Mouse (Mus musculus): ENCODE results near the gene Zfp688.
A peak's percentile ranks its signal among the peaks of the same experiment; 100 is the strongest.
"Not testable (repeated sequence)": the region's sequence is repeated elsewhere in the genome, so short reads cannot be mapped to it uniquely, and the experiment has no call there.

Gene Zfp688

DNA sequence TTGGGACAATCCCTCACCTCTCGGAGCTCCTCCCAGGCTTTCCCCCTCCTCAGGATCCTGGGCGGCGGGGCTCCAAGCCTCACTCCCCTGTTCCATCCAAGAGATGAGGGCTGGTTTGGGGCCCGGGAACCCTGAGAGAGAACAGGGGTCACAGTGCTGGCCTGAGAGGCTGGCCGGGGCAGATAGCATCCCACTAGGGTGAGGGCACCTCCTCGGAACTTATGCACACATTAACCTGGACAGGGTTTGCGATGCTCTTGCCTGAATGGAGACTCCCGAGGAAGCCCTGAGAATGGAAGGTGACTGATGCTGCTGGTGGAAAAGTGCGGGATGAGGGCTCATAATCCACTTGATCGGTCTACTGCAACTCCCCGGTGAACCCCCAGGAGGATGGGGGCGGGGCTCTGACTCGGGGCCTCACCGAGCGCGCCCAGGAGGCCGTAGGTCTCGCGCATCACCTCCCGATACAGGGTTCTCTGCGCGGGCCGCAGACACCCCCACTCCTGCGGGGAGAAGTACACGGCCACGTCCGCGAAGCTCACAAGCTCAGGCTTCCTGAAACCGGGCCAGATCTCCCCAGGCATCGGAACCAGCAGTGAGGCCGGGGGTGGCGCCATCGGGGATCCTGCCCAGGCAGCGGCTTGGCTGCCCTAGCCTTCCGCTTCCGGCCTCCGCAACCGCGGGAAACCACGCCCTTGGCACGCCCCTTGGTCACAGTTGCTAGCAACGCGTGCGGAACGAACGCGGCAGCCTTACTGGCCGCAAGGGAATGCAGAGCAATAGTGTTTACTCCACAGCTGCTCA is at the start of gene Zfp688:
Gene Zfp688 (minus strand): TSS at position 681 of the 804 bp plus-strand sequence.
- peak; percentile 95 to 96 for DNase-seq (ENCODE audit: low spot score in 2 of 2)

DNA sequence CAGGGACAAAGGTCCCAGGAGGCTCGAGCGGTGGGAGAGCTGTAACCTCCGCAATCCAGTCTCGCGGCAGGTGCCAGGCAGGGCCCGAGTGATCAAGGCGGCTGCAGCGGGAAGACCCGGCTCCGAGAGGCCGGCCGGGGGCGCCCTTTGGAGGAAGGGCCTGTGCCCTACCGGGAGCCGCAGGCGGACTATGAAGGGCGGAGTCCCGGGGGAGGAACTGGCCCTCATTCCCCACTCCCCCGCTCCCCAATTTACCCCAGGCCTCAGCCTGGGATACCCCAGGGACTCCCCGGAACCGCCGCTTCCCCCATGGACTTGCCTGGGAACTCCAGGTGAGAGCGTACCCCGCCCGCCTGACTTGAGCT is 49.8 kb upstream of the Zfp688 start:
- peak; percentile 46 to 54 for DNase-seq (ENCODE audit: low spot score in 2 of 2)

DNA sequence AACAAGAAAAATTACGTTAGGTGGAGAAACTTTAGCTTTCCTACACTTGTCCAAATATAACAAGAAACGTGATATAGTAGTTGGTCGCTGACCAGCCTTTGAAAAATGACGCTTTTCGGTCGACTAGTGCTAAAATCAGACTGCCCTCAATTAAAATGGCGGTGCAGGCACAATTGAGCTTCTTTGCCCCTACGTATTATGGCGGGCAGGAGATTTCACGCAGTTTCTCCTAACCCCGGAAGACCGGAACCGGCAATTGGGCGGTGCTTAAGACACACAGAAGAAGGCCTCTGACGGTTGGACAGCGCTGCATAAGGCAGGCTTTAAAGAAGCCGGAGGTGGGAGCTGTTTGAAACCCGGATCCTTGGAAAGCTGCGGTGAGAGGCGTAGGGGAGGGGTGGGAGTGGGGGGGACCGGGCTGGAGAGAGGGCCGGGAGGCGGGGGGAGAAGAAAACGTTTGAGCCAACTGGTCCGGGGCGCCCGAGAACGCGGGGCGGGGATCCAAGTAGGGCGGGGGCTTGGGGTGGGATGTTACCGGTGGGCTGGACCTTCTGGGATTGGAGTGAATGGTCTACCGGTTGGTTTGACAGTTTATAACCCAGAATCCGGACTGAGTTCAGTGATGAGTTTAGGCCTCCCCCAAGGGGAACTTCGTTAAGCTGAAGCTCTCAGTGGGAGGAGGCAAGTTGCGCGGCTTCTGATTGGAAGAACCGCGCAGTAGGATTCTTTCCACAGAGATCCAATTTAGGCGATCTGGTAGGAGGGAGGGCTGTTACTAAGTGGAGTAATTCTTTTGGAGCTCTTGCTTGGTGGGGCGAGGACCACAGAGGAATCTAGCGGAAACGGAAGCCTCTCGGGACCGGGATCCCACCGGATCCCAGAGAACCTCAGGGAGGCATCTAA is 49.1 kb upstream of the Zfp688 start:
- peak; percentile 93 to 96 for DNase-seq (ENCODE audit: low spot score in 2 of 2)

DNA sequence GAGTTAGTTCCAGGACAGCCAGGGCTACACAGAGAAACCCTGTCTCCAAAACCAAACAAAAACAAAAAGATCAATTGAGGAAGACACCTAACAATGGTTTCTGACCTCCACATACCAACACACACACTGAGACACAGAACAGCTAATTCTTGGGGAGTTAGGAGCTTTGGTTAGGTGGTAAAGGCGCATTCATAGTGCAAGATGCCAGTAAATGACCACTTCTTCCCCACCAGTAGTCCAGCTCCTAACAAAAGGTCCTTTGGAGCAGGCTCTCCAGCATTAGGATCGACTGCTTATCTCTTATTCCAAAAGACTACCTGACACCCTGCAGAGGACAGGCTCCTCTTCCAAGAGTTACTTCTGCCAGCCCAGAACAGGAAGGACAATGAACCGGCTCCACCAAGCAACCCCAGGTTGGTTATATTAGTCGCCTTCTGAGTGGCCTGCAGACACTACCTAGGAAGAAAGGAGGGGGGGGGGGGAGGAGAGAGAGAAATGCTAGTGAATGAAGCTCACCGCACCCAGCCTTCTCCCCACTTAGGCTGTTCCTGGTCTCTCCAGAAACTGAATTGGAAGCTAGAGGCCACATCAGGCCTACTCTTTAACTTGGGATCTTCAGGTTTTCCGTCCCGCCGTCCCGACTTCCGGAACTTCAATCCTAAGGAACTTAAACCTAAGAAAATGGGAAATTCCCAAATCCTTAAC is 48.3 kb upstream of the Zfp688 start:
- peak in 1 of 2 experiments; percentile 27 for DNase-seq (ENCODE audit: low spot score in 2 of 2)

DNA sequence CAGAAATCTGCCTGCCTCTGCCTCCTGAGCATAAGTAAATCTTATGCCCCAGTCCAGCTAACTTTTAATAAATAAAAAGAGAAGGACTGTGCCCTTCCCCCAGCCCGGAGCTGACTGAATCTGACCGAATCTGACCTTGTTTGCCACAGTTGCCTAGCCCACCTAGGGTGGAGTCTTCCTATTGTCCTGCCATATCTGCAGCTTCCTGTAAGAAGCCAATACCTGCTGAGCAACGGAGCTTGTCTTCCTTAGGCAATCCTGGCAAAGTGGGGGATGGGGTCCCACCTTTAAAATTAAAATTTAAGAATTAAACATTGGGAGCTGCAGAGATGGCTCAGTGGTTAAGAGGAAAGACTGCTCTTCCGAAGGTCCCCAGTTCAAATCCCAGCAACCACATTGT is 44.7 kb upstream of the Zfp688 start:
- no peak for DNase-seq (ENCODE audit: low spot score in 2 of 2)

DNA sequence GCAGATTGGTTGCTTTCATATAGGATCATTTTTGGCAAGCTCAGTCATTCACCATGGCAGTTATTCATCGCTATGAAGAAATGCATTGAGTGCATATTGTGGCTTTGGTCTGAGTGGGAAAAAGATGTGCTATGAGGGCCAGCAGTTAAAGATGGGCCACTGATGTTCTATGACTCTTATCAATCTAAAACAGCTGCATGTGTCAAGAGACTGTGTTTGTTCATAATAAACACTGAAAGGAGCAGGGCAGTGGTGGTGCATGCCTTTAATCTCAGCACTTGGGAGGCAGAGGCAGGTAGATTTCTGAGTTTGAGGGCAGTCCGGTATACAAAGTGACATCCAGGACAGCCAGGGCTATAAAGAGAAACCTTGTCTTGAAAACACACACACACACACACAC is 43.8 kb upstream of the Zfp688 start:
- DNase-seq (ENCODE audit: low spot score in 2 of 2): not testable (repeated sequence)

DNA sequence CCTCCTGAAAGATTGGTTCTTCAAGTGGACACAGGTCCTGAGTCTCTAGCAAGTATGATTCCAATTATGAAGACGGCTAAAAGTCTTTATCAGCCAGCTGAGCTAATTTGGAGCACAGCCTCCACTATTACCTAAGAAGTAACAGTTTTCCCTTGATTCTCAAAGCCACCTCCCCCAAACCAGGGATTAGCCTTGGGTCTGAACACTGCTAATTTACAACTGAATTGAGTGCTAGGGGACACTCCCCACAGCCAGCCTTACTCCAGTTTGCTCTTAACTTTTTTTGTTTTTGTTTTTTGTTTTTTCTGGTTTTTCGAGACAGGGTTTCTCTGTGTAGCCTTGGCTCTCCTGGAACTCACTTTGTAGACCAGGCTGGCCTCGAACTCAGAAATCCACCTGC is 43.3 kb upstream of the Zfp688 start:
- DNase-seq (ENCODE audit: low spot score in 2 of 2): no peak

DNA sequence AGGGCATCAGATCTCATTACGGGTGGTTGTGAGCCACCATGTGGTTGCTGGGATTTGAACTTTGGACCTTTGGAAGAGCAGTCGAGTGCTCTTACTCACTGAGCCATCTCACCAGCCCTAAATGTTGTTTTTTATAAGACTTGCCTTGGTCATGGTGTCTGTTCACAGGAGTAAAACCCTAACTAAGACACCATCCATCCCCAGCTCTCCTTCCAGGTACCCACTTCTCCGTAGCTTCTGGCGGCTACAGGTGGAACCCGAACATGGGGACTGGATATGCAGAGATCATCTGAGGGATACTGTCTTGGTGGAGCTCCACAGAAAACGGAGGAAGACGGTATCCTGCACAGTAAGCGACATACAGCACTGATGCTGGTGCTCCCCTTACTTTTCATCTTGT is 37.4 kb upstream of the Zfp688 start, which contains the start of gene Prr14:
Gene Prr14 (plus strand): TSS at position 301 of the 400 bp plus-strand sequence.
- not testable (repeated sequence) for DNase-seq (ENCODE audit: low spot score in 2 of 2)

DNA sequence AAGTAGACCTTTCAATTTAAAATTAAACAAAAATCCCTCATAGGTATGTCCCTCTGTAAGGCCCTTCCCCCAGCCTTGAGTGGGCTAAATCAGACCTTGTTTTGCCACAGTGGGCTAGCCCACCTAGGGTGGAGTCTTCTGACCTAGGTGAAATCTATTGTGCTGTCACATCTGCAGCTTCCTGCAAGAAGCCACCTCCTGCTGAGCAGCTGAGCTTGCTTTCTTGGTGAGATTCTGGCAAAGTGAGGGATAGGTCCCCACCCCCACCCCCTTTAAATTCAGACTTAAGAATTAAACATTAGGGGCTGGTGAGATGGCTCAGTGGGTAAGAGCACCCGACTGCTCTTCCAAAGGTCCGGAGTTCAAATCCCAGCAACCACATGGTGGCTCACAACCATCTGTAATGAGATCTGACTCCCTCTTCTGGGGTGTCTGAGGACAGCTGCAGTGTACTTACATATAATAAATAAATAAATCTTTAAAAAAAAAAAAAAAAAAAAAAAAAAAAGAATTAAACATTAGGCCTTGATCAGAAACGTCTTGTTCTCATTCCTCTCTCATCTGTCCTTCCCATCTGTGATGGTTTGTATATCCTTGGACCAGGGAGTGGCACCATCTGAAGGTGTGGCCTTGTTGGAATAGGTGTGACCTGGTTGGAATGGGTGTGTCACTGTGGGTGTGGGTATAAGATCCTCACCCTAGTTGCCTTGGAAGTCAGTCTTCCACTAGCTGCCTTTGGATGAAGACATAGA is 36.7 kb upstream of the Zfp688 start:
- not testable (repeated sequence) for DNase-seq (ENCODE audit: low spot score in 2 of 2)

DNA sequence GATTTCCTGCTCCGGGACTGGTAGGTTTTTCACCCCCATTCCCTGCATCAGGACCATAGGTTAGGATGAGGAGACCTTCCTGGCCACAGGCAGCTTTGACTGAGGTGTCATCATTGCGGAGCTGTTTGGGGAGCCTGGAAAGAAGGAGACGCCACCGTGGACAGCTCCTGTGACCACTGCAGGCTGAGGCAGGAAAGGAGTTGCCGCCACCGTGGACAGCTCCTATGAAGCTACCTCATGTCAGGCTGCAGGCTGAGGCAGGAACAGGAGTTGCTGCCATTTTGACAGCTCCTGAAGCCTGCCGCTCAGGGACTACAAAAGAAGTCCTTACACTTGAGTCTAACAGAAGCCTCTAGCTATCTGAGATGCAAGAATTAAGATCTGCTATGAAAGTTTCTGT is 33.0 kb upstream of the Zfp688 start:
- DNase-seq (ENCODE audit: low spot score in 2 of 2): no peak

DNA sequence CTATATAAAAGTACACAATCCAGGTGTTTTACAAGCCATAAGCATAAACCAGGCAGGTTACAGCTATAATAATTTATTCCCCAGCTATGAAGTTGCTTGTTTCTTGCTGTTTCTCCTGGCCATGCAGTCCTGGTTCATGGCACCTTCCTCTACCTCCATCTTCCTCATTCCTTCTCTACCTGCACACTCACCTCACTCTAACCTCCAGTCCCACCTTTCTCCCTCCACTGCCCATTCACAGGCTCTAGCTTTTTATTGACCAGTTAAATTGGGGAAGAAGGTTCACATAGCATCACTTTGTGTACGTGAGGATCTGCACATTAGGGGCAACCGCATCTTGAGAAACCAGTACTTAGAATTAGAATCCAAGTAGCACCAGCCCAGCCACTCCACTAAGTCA is 31.2 kb upstream of the Zfp688 start:
- DNase-seq (ENCODE audit: low spot score in 2 of 2): no peak

DNA sequence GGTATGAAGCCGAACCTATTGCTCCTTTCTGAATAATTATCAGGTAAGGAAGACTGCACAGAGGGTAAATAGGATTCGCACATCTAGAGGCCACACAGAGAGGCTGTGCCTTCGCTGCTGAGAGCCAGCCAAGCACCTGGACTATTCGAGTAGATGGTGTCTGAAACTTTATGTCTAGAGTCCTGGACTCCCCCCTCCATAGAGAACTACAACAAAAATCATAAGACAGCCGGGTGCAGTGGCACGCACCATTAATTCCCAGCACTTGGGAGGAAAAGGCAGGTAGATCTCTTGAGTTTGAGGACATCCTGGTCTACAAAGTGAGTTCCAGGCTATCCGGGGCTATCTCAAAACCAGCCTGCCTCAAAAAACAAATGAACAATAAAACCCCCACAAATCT is 28.1 kb upstream of the Zfp688 start:
- no peak for DNase-seq (ENCODE audit: low spot score in 2 of 2)

DNA sequence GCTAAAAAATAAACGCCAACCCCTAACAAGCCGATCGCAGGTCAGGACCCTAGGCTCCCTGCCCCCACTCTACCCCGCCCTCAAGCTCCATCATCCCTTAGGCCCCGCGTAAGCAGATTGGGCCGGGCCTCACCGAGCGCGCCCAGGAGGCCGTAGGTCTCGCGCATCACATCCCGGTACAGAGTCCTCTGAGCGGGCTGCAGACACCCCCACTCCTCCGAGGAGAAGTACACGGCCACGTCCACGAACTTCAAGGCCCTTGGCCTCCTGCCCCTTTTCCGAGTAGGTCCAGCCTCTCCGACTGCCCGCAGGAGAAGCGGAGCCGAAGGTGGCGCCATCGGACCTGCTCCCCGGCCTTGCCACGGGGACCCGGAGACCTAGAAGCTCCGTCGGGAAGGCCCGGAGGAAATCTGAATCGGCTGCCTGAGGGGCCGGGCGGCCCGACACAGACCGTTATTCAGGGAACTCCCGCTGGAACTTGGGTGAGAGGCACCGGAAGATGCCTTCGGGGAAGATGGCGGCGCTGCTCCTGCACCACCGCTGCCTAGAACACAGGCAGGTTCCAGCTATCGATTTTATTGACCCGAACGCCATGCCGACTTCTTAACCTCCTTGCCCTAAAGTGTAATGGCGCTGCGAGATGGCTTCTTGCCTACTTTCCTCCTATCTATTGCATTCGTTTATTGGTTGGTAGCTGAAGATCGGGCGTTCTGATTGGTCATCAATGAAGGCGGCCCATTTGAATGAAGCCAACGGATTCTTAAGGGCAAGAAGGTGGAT is 26.8 kb upstream of the Zfp688 start, which contains the start of gene Zfp689:
Gene Zfp689 (minus strand): TSS at position 638 of the 780 bp plus-strand sequence.
- DNase-seq (ENCODE audit: low spot score in 2 of 2): peak; percentile 93 to 96

DNA sequence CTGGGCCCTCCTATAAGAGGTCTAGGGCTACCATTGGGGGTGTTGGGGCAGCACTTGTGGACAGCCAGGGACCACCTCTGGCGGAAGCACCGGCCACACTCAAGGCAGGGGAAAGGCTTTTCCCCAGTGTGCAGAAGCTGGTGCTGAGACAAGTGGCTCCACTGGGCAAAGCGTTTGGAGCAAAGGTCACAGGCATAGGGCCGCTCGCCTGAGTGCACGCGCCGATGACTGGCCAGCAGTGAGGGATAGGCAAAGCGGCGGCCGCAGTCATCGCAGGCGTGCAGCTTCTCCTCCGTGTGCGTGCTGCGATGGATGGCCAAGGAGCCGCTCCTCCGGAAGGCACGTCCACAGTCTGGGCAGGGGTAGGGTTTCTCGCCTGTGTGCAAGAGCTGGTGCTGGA is 22.1 kb upstream of the Zfp688 start:
- DNase-seq (ENCODE audit: low spot score in 2 of 2): no peak

DNA sequence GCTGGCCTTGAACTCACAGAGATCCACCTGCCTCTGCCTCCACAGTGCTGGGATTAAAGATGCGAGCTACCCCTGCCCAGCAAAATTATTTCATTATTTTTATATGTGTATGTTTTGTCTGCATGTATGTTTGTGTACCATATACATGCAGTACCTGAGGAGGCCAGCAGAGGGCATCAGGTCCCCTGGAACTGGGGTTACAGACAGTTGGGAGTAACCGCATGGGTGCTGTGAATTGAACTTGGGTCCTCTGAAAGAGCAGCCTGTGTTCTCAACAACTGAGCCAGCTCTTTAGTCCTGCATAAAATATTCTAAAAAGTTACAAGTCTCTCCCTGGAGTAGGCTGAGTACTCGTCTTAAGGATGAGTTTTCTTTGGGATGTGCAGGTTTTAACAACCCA is 15.9 kb upstream of the Zfp688 start:
- DNase-seq (ENCODE audit: low spot score in 2 of 2): peak in 1 of 2 experiments; percentile 13

DNA sequence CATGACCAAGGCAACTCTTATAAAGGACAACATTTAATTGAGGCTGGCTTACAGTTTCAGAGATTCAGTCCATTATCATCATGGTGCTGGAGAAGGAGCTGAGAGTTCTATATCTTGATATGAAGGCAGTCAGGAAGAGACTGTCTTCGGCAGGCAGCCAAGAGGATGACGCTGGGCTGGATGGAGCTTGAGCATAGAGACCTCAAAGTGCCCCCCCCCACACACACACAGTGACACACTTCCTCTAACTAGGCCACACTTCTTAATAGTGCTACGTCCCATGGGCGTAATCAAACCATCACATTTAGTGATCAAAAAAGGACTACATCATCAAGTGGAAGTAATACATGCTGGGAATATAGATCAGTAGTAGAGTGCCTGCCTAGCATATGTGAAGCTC is 13.3 kb upstream of the Zfp688 start:
- DNase-seq (ENCODE audit: low spot score in 2 of 2): no peak

DNA sequence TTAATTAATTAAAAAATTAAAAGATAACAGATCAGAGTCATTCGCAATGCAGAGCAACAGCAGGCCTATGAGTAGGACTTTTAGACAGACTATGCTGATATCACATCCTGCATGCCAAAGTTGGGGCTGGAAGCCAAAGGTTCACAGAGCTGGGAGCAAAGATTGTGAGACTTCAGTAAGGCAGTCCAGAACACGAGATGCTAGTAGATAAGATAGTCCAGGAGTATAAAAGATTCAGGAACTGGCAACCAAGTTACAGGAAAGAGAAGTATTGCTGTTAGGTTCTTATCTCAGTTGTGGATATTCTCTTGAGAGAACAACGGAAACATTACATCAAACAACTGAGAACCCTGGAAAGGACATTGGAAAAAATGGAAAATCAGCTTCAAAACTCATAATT is 4.5 kb upstream of the Zfp688 start:
- DNase-seq (ENCODE audit: low spot score in 2 of 2): no peak

DNA sequence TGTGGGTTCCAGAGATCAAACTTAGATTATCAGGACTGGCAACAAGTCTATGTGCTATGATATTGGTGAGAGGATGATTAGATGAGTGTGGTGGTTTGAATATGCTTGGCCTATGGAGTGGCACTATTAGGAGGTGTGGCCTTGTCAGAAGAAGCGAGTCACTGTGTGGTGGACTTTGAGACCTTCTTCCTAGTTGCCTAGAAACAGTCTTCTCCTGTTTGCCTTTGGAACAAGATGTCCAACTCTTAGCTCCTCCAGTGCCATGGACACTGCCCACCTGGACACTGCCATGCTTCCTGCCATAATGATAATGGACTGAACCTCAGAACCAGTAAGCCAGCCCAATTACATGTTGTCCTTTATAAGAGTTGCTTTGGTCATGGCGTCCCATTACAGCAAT is 4.0 kb upstream of the Zfp688 start:
- DNase-seq (ENCODE audit: low spot score in 2 of 2): no peak

DNA sequence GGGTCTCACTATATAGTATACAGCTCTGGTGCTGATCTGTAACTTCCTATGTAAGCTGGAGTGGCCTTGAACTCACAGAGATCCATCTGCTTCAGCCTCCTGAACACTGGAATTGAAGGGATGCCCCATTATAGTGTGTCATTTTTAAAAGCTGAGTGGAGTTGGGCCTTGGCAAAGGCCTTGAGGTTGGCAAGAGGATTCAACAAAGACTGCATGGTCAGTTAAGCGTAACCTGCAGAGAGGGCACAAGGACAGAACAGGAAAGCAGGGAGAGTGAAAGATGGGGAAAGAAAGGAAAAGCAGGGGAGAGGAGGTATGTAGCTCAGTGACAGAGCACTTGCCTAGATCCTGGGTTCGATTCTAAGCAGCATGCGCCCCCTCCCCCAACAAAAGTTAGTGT is 3.4 kb upstream of the Zfp688 start:
- DNase-seq (ENCODE audit: low spot score in 2 of 2): no peak

DNA sequence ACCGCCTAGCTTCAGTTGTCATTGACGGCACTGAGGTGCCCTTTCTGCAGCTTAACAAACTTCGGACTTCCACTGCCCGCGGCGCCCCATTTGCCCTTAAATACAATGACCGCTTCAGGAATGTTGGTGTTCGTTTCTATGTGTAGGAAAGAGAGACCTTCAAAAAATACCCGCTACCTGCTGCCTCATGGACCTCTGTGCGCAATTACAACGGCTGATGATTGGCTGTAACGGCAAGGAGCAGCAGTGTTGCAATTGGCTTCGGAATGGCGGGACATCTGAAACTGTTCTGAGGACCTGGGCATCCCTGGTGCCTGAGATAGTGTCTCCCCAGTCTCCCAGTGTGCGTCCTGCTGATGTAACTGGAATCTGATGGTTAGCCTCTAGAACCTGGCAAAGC is 379 bp upstream of the Zfp688 start:
- DNase-seq (ENCODE audit: low spot score in 2 of 2): peak in 1 of 2 experiments; percentile 28

DNA sequence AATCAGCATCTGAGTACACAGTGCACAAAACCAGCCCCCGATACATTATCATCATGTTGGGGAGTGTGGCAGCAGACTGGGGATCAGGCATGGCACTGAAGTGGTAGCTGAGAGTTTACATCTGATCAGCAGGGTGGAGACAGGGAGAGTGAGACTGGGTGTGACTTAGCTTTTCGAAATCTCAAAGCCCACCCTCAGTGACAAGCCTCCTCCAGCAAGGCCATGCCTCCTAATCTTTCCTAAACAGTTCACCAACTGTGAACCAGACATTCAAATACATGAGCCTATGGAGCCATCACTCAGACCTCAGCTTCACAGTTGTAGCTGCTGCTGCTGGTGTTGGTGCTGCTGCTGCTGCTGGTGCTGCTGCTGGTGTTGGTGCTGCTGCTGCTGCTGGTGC is 10.4 kb downstream of the Zfp688 start:
- DNase-seq (ENCODE audit: low spot score in 2 of 2): no peak

All from spleen, postnatal 36 days (tissue).